Mouse (Mus musculus) lung, postnatal 36 days (tissue): ENCODE measurements at regions not wholly inside any gene's neighbourhood (a gene's known extent, or its start where the extent isn't known, plus 50 kb on each side); places are given as distances from the start of the nearest gene placed in this dataset.
"Not testable (repeated sequence)": the region's sequence is repeated elsewhere in the genome, so short reads cannot be mapped to it uniquely, and the experiment has no call there.

Experiments used
- DNase-seq: peaks from one replicate; pipeline ENCODE4 v3.0.0; 2022; ENCODE audit warnings: mixed read lengths

DNA sequence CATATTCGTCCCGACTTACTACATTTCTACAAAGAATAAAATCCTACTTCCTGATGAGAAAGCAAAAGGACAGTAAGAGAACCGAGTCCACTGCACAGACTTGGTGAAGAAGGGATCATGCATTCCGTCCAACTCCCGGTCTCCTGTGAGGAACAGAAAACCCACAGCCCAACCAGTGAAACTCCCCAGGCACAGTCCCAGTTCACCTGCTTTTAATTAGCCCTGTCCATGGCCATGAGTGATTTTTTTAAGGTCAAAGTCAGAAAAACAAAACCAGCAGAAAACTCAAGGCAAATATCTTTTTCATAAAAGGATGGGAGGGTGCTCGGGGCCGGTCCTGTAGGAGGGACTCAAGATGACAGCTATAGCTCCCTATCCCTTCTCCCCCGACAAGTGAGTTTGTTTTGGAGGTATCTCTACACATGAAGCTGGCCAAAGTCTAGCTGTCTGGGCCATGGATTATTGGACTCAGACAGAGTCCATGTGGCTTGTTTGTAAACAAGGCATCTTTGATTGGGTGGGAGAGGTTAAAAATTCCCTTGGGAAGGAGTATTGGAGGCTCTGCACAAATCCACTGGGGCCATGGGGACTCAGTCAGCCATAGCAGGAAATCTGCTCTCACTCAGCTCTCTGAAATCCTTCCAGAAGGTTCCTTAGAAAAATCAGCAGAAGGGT lies 168.8 kb upstream of the Arid1b start:
- no peak for DNase-seq

DNA sequence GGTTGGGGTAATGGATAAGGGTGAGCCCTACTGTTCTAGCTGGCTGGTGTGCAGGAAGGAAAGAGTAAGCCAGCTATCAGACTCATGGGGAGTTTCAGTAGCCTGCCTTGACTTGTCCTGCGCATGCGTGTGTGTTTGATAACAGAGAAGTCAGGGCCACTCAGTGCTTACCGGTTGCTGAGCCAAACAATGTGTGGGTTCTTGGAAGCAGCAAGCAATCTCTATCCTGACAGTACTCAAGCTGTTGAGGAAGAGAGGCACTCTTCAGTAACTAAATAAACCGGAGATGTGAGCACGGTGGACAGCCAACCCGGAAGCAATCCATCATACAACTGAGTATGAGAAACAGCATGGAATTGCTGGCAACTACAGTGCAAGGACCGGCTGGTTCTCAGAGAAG lies 160.1 kb upstream of the Arid1b start:
- DNase-seq: peak; percentile 58

DNA sequence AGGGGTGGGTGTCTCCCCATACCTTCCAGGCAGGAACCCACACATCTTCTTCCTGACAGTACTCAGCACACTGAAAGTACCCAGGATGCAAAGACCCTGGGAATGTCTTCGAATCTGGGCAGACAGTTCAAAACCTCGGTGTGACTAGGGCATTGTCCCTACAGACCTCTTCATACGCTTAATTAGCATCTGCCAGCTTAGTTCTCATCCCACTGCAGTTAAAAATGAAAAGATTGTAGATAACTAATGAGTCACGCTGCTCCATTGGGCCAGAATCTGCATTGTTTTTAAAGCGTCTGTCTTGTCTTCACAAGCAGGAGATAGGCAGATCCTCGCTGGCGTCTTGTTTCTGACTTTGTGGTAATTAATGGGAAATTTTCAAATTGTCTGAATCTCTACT lies 159.6 kb upstream of the Arid1b start:
- no peak for DNase-seq

DNA sequence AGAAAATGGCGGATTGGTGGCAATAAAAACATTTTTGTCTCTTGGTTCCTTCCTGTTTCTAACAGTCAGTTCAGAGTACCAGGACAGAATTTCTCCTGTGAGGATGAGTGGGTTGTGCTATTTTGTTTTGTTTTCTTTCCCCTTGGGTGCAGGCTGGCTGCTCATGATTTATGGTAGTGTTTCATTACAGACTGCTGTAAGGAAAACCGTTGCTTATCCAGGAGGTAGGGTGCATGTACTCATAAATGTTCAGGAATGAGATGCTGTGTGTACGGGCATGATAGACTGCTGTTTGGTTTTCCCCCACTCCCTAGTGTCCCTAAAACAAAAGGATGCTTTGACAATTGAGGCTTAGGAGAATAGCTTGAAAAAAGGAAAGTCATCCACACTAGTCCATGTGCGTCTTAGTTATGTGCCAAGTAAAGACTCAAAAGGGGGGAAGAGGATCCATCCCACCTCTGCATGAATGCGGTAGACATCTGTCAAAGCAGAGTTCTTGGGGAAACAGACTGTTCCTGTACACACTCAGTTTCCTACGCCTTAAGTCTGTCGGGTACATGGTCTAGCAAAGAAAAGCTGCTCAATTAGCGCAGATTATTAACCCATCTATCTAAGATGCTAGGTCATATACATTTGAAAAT lies 158.9 kb upstream of the Arid1b start:
- no peak for DNase-seq

DNA sequence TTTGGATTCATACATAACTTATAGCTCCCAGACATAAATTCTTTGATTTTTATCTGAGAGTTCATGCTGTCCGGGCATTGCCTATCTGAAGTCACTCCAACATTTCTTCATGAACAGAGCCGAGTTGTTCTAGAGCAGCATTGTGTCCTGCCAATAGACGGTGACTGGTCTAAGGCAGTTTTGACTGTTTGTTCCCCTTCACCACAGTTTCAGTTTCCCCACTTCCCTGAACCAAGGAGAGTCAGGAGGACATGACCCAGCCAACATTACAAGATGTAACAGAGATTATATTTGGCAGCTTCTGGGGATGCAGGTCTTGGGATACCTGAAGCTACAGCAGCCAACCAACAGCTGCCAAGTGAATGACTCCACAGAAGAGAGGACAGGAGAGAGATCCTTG lies 154.0 kb upstream of the Arid1b start:
- no peak for DNase-seq

DNA sequence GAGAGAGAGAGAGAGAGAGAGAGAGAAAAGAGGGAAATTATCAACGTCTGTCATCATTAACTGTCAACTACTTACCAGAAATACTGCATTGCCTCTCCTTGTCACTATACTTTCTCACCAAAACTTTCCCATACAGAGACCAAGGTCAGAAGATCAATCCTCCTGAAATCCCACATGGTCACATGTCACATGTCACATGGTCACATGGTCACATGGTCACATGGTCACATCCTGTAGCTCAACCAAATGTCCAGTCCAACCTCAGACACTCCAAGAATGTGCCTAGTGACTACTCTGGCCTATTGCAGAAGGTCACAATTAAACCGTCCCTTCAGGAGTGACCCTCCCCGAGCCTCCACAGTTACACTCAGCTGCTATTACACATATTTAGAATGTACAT lies 135.8 kb upstream of the Arid1b start:
- DNase-seq: no peak

DNA sequence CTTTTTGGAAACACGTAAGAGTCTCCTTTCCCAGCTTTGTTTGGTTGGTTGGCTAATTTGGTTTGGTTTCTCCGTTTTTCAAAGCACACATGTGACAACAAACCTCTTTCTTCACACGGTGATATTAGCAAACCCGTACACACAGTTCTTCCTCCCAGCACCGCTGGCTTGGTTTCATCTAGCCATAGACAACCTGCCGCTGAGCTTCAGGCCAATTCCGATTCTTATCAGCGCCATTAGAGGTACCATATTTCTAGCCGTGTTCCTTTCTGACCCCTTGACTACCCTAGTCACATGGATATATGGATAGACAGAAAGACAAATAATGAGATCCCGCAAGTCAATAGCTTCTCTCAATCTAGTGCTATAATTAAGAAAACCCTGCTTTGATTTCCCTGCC lies 129.2 kb upstream of the Arid1b start:
- DNase-seq: no peak

DNA sequence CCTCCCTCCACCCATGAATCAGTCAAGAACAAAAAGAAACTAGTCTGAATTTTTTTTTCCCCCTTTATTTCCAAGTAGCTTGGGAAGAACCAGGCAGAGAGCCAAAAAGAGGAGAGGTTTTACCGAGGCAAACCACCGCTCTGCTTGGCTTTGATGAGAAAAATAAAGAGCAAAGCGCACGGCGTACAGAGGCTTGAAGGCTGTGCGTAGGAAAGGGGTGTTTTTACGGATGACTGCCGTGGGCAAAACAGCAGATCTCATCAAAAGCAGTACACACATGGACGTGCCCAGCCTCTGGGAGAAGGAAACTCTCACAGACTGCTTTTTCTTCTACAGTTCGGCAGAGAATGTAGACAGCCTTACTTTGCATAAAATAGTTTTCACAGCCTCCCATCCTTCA lies 128.5 kb upstream of the Arid1b start:
- peak; percentile 24 for DNase-seq

DNA sequence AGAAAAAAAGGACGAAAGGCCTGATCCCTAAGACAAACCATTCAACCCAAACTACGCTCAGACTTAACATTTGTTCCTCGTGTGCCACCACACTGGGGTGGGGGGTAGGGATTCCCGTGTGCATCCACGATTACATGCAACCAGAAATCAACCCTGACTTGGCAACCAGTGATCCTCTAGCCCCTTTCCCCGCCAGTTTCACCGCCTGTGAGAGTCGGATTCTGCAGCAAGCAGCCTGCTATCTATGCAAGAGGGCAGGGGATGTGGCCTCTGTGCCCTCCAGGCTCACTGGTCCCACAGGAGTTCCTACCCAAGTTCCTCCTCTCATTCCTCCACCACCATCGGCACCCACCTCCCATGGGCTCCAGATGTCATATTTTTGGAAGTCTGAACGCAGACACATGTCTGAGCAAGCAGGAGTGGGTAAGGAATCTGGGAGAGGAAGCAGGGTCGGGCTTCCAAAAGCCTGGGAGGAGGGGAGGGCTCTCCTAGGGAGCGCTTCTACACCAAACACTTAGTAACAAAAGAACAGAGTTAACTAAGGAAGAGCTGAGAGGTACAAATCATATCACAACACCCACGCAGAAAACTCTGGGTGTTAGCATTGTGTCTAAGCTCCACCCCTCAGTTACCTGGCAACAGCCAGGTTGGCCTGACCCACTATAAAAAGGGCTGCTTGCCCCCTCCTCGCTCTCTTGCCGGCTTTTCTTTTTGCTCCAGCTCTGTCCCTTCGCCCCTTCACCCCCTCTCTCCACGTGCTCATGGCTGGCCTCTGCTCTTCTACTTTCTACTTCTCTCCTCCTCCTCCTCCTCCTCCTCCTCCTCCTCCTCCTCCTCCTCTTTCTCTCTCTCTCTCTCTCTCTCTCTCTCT lies 127.9 kb upstream of the Arid1b start:
- peak; percentile 26 for DNase-seq

DNA sequence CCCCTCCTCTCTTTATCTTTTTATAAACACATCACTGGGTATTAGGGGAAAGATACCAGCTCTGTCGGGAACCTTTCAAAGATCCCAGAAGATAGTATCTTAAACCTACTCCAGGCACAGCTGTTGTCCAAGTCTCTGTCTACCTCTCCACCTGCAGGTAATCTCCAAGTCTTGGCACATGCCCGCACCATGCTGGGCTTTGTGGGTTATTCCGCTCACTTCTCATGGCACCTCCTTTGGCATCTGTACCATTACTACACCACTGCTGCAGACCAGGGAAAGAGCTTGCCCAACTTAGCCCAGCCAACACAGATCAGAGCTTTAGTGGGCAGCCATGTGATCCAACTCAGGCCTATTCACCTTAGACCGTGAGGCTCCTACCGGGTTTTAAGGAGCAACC lies 127.0 kb upstream of the Arid1b start:
- no peak for DNase-seq

DNA sequence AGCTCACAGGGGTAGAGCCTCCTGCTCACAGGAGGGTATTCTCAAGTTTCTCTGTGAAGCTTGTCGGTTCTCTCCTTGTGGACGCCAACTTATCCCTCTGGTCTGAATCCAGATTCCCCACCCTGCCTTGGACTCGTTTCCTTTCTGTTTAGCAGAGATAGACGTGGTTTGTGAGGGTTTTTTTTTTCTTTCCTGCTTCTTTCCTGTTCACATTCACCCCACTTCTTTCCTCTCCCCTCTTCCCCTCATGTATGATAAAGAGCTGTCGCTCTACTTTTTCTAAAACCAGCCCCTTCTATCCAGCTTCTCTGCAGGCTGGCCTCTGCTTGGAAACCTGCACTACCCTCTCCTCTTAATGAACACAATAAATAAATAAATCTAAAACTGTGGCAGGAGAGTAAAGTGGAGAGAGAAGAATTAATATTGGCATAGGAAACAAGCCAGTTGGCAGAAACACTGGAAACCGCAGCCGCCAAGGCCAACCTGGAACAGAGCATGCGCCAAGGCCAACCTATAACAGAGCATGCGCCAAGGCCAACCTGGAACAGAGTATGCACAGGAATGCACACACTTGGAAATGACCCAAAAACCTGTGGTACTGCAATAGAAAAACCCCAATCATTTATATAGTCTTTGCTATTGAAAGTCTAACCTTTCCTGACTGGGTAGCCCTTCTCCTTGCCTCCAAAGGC lies 126.2 kb upstream of the Arid1b start:
- peak; percentile 88 for DNase-seq

DNA sequence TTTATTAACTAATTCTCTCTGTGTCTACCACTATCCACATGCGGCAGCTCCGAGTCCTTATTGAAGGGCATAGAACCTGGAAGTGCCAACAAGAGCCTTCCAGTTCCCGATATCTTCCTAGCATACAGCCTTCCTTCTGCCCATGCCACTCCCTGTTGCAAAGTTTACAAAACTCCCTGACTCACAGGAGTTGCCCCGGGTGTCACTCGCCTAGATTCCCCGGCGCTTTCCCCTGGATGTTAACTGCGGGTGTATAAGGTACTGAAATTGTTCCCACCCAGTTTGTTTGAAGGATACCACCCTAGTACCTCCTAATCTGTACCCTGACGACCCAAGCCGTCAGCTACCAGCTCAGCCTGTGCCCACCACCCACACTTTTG lies 125.7 kb upstream of the Arid1b start:
- DNase-seq: peak; percentile 15

DNA sequence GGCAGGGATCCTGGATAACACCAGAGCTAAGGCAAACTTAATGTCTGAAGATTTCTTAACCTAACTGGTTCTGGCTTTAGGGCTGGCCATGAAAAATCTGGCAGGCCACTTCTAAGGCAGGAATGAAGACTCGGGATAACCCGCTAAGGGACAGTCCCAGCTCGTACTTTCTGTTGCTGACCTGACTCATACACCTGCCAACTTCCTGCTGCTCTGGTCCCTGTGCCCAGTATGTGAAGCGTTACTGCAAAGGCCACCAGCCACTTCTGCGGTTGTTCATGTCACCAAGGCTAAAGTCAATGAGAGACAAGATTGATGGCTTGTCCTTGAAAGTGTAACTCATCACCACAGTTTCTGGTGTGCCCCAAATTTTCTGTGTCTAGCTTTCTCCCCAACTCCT lies 125.3 kb upstream of the Arid1b start:
- DNase-seq: peak; percentile 24

DNA sequence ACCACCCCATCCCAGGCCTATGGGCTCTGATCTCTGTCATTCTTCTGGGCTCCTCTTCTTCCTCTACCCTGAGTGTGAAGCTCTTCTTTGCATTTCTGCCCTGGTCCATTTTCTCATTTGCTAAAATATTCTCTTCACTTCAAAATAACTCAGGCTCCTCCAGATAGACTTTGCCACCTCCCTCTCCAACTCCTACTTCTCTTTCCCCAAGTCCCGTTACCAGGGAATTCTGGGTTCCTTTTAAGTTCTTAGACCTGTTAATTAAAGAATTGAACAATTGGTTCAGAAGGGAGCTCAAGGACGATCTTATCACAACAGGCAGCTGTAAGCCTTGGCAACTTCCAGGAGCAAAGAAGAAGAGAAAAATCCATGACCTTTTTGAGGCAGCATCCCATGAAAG lies 122.9 kb upstream of the Arid1b start:
- no peak for DNase-seq

DNA sequence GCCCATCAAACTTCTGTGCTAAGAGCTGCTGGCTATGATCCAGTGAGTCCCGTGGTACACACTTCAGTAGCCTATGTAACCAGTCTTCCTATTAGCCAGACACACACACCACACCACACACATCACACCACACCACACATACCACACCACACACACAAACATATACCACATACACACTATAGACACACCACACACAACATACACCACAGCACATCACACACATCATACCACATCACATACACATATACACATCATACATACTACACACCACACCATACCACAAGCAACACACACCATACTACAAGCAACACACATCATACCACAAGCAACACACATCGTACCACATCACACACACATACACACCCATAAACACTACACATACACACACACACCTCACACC lies 119.7 kb upstream of the Arid1b start:
- DNase-seq: no peak

DNA sequence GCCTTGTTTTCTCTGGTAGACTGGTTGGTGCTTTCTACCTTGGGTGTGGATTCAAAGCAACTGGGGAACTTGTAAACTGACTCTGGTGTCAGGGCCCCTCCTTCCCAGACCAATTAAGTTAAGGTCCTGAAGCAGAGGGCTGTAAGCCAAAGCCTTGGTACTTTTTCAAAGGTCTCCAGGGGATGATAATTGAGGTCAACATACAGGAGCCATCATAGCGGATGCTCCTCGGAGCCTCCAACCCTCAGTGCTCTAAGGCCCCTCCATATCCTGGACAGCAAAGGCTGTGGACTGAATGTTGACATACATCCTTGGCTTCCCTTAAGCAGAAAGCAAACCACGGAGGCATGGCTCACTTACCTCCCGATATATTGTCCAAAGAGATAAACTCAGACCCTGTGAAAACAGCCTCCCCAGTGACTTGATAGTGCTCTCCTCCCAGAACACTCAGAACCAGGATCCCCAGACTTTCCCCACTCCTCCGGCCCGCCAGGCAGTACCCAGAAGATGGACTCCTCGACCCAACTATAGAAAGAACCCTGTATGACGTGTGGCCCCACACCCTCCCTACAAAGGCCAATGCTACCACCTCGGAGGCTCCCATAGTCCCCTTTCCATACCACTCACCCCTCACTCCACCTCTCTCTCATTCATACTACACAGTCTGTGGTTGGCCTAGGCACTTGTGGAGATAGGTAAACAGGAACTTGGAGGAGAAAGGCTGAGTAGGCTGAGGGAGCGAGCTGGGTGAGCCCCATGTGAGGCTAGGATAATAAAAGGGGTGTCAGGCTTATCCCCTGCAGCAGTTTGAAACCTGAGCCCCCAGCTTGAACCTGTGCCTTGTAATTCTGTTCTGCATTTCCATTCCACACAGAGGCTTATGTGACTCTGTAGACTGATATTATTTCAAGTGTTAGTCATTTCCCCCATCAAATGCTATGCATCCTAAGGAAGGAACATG lies 118.8 kb upstream of the Arid1b start:
- DNase-seq: no peak

DNA sequence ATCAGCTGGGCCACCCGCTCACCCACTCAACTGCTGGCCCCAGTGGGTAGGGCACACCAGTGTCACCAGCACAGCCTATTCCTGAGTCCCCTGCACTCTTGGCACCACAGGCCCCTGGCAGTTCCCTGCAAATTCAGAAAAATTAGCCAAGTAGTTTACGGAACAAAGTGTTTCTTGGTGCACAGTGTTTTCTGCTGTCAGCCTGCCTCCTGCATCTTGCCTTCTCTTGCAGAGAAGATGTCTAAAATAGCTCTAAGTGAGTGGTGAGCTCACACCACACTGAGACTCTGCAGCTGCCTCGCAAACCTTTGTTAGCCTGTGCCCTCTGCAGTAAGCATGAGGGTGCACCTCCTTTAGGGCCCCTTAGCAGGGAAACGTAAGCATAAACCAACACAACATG lies 117.7 kb upstream of the Arid1b start:
- no peak for DNase-seq

DNA sequence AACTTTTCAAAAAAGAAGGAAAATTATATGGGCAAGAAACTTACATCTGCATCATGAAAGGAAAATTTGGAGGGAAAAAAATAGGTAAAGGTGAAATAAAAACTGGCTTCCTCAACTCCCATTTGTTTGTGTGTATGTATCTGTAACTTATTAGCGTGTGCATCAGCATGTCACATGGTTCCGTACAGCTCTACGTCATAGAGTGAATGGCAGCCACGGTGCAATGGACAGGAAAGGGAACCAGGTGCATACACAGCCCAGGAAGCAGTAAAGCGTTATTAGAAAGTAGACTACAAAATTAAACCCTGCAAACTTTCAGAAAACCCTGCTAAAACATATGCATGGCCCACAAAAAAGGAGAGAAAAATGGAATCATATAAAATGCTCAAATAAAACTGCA lies 112.7 kb upstream of the Arid1b start:
- DNase-seq: no peak

DNA sequence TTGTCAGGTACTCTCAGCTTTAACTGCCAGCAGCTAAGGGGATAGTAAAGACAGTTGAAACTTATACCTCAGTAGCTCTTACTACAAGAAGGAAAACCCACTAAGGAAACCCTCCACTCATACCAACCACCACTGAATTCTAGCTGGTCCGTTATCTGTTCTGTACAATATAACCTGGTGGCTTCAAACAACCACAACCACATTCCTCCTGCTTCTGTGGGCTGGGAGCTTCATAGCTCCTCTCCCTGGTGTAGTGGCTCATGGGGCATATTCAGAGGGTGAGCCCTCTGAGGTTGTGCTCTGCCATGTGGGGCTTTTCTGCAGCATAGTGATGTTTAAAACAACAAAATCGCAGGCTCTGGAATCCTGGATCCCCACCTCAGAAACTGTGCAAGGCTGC lies 110.0 kb upstream of the Arid1b start:
- DNase-seq: no peak

DNA sequence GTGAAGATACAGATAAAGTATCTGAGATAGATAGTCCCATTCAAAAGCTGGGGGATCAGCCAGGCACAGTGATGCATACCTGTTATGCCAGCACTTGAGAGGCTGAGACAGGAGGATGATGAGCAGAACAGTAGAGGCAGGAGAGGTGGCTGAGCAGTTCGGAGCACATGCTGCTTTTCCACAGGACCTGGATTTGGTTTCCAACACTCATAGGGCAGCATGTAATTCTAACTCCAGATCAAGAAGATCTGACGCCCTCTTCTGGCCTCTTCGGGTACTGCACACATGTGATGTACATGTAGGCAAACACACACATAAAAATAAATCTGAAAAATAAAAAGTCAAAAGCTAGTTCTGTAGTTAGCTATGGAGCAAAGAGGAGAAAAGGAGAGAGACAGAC lies 109.4 kb upstream of the Arid1b start:
- no peak for DNase-seq

DNA sequence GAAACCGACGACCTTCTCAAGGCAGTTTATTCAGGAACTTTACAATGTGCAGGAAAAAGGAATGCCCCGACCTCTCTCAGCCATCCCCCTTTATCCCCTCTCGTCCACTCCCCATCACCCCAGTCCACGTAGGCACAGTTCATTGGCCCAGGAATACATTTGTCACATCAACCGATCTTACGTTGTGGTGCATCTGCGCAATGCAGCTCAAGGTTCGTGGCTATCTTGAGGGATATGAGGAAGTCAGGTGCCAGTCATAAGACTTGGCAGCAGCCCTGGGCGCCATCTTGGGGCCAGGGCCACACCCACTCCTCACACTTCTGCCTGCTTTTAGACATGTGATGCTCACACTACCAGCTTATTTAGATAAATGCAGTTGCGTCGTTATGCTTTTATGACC lies 106.8 kb upstream of the Arid1b start:
- not testable (repeated sequence) for DNase-seq

DNA sequence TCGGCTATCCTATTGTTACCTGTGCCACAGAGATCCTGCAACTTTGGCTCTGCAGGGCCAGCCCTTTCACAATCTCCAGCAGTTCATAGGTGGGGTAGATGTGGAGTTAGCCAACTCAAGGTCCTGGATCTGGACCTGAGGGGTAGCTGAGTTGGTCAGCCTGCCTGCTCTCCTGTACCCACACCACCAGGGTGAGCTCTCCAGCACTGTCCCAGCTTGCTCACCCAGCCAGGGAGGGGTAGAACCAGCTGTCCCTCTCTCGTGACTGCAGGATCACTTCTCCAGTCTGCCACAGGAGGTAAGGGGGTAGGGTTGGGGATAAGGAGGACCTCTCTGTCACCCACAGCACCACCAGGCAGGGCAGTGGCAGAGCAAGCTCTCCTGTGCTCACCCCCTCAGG lies 104.6 kb upstream of the Arid1b start:
- no peak for DNase-seq
